Mouse (Mus musculus) left cerebral cortex, adult 8-10 months (tissue): Measurements from ENCODE around the gene Exoc6b. TPM values are rescaled to one million over a fixed set of nuclear protein-coding genes. Genes with fewer than 3 reads are reported as not detected.

Source experiments
- total RNA-seq, 4 experiments: library from RNA; stranded (reverse); gene quantifications; 2 replicates each; pipeline ENCODE4 v1.2.4; 2022

Gene Exoc6b
- total RNA-seq, 4 experiments from 2014 or later, result 76.7 to 85.4 (median 80.3) TPM

Other genes with a start within 250 kb of the Exoc6b start
- 10 to 100 TPM; 42.5 to 48.4 (median 46.0) TPM for gene Spr, start 68.3 kb upstream of the Exoc6b start, total RNA-seq
- gene Emx1, start 117.9 kb upstream of the Exoc6b start, total RNA-seq, result 10 to 100 TPM; 32.0 to 34.9 (median 33.8) TPM